Mouse (Mus musculus) mouse embryonic stem cell (cell line): ENCODE results near the gene Opcml.

Experiments
- in situ Hi-C, 2 experiments: fragments of 300-500 bp; cut with MboI; formaldehyde crosslinking; loops; 1 replicate in 1 of 2; 3 replicates in 1 of 2; pipeline ENCODE4 v1.14.3; 2019 to 2020; ENCODE audit warnings: low sequenced_read_pairs in 2 of 2, low pct_unique_long_range_greater_than_20kb in 1 of 2, mixed read lengths in 1 of 2; ENCODE audit not compliant: unreplicated experiment in 1 of 2

Opcml gene

GRCm38 (mm10) chr9:28432159-28432558, 641.6 kb downstream of the Opcml start:
- in situ Hi-C loops: no loop called here

DNA sequence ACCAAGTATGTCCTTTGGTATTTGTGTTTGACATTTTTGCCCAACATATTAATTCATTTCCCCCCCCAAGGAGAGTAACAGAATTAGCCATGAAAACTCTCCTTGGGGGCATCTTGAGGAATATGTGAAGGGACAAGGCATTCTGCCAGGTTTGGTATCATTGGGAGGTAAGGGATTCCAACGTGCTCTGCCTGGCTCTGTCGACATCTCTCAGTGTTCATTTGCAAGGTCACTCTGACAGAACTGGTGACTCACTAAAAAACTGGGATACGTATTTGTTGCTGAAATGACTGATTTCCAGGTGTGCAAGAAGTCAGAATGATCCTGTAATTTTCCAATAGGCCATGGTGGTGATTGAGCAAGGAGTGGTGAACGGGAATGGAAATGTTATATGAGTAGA, 648.2 kb downstream of the Opcml start:
- in situ Hi-C loops: no loop called here

GRCm38 (mm10) chr9:28439433-28440191, 649.0 kb downstream of the Opcml start:
- in situ Hi-C loops: no loop called here

GRCm38 (mm10) chr9:28440192-28440795, 649.7 kb downstream of the Opcml start:
- in situ Hi-C loops: no loop called here

GRCm38 (mm10) chr9:28444485-28444884, 653.9 kb downstream of the Opcml start:
- in situ Hi-C loops: no loop called here

GRCm38 (mm10) chr9:28444972-28445371, 654.4 kb downstream of the Opcml start:
- in situ Hi-C loops: no loop called here

- in situ Hi-C loops: no loop called here
These were observed 655.3 kb downstream of the Opcml start for GRCm38 (mm10) chr9:28445863-28446262.

GRCm38 (mm10) chr9:28446278-28447064, 655.9 kb downstream of the Opcml start:
- in situ Hi-C loops: no loop called here

DNA sequence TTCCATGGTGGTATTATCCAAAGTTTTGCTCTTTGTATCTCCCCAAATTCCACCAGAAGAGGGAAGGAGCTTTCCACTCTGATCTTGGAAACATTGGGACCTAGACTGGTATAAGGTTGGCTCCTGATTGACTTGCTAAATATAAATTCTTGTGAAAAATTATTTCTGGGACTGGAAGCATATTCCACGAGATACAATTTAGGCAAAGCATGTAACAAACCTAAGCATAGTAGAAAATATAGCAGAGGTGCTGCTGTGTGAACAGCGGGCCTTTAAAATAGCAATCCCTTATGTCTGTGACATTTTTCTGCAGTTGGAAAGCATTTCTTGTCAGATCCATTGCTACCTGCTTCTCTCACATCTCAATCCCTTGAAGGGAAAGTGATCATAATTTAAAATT, 661.9 kb downstream of the Opcml start:
- in situ Hi-C loops: no loop called here

DNA sequence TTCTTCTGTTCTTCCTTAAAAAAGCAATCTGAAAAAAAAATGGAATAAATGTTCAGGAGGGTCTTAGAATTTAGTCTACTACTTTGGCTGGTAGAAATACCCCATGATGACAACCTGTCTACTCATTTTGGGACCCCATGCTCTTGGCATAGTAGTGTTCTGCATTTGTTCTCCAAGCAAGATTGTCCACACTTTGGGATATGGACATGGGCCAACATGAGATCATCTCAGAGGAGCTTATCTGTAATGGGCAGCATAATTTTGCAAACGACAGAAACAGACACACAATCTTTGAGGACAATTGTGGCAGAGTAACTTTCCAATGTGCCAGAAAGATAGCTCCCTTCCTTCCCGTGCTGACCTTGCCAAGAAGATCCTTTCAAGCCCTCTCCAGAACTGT, 662.5 kb downstream of the Opcml start:
- in situ Hi-C loops: no loop called here

GRCm38 (mm10) chr9:28457982-28458770, 667.6 kb downstream of the Opcml start:
- in situ Hi-C loops: no loop called here

GRCm38 (mm10) chr9:28463622-28464021, 673.0 kb downstream of the Opcml start:
- in situ Hi-C loops: no loop called here

DNA sequence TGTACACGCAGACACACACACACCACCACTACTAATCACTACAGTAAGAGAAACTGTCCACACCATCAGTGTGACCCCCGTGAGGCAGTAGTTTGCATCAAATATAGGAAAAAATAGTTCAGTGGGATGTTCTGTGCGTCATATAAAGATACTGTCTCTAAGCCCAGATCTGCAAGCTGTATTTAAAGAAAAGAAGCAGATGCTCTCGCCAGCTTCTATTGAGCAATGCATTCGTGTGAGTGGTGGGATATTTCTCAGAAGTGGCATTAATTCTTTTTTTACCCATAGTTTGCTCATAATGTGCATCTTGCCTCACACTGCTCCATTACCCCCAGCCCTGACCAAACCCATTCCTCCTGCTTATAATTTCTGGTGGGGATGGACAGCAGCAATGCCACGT, 678.8 kb downstream of the Opcml start:
- in situ Hi-C loops: no loop called here

- in situ Hi-C loops: no loop called here
These were observed 680.9 kb downstream of the Opcml start for GRCm38 (mm10) chr9:28471501-28471900.

GRCm38 (mm10) chr9:28474586-28474985, 684.0 kb downstream of the Opcml start:
- in situ Hi-C loops: no loop called here

GRCm38 (mm10) chr9:28481261-28481660, 690.7 kb downstream of the Opcml start:
- in situ Hi-C loops: no loop called here

DNA sequence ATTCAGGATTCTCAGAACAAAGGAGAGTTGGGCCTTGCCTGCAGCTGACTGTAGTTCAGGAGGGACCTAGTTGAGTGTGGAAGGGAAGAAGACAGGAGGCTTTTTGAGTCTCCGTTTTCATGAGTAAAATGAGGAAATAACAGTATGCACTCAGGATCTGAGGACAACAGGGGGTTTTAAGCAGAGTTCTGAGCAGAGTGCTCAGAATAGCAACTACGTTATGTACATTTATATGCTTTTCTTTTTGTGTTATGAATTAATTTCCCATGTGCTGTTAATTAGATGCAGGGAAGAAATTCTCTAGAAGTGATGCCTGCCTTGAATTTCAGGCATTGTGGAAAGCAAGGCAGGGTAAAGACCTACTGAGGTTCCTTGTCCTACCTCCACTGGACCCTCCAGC, 697.9 kb downstream of the Opcml start:
- in situ Hi-C loops: no loop called here

DNA sequence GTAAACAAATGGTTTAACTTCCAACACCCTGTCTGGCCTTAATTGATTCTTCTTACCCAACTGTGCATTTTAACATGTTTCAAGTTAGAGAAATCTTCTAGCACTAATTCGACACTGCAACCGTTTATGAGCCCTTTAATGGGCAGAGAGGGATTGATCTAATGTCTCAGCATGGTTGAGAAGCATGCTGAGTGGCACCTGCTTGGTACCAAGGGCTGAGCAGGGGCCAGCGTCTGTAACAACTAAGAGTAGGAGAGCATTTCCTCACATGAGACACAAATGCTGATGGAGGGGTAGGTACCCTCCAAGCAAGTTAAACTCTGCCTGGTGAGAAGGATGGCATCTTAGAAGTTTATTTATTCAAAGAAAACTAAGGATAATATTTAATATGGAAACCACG, 699.3 kb downstream of the Opcml start:
- in situ Hi-C loops: no loop called here

GRCm38 (mm10) chr9:28490410-28490809, 699.8 kb downstream of the Opcml start:
- in situ Hi-C loops: no loop called here
